In genomic region chr4:153688441-153688840, GRCm38 (mm10) we compare ENCODE assay signal across 23 mouse cellular contexts.
"Had no signal": no experiment of that assay in that cellular context is flagged by ENCODE, and none has a peak within 500 bp of the region (broad histone marks: within the 10 kb centered on the region; RNA-seq: fewer than 3 reads in every experiment).

No protein-coding gene starts in this region.

- H3K27ac ChIP-seq: lung, embryonic 15.5 days; macrophage; midbrain, embryonic 10.5 days; midbrain, embryonic 12.5 days; neural tube, embryonic 13.5 days; neural tube, embryonic 15.5 days had no signal

- H3K4me2 ChIP-seq: lung, embryonic 15.5 days; midbrain, embryonic 12.5 days; neural tube, embryonic 13.5 days; neural tube, embryonic 15.5 days had no signal

- H3K27me3 ChIP-seq: lung, embryonic 15.5 days; megakaryocyte, embryonic 14.5 days; neural tube, embryonic 13.5 days had no signal

- DNase-seq: liver, postnatal 0 days; lung, adult 2 months; lung, postnatal 14 days; lung, postnatal 36 days; midbrain, embryonic 14.5 days; retina, postnatal 1 day; right cerebral cortex, adult 18-20 months; right cerebral cortex, postnatal 25 days; right cerebral cortex, postnatal 4 days; spleen, adult 18-20 months; thymus, adult 18-20 months; thymus, postnatal 14 days; thymus, postnatal 36 days had no signal

- H3K4me3 ChIP-seq: lung, embryonic 15.5 days; megakaryocyte, embryonic 14.5 days; midbrain, embryonic 10.5 days; midbrain, embryonic 12.5 days; myocyte; neural tube, embryonic 13.5 days; neural tube, embryonic 15.5 days had no signal

- H3K9ac ChIP-seq: liver, postnatal 0 days; lung, embryonic 15.5 days; midbrain, embryonic 12.5 days; neural tube, embryonic 13.5 days; neural tube, embryonic 15.5 days had no signal

- H3K4me1 ChIP-seq: lung, embryonic 15.5 days; megakaryocyte, embryonic 14.5 days; neural tube, embryonic 15.5 days had no signal

- ATAC-seq: liver, postnatal 0 days; lung, postnatal 0 days; midbrain, embryonic 16.5 days had no signal

- H3K36me3 ChIP-seq: lung, embryonic 15.5 days; midbrain, embryonic 10.5 days; midbrain, embryonic 12.5 days; neural tube, embryonic 13.5 days; neural tube, embryonic 15.5 days had no signal

- H3K9me3 ChIP-seq: lung, embryonic 15.5 days; midbrain, embryonic 10.5 days; midbrain, embryonic 12.5 days; neural tube, embryonic 13.5 days; neural tube, embryonic 15.5 days had no signal
